Mouse (Mus musculus) neural tube, embryonic 15.5 days (tissue): ENCODE results near the gene Ppm1h. TPM values are rescaled to one million over a fixed set of nuclear protein-coding genes. Genes with fewer than 3 reads are reported as not detected.

ENCODE experiments used
- ATAC-seq: fragments of 200-750 bp; cut with Nextera tagmentation; 2 replicates; pipeline ENCODE4 v1.8.0; 2017; ENCODE audit warnings: mild to moderate bottlenecking, moderate TSS enrichment, moderate library complexity; ENCODE audit not compliant: low FRiP score
- H3K27ac ChIP-seq: fragments of 300-500 bp; sonication (generic); replicated peaks from 2 replicates; pipeline ENCODE4 v1.5.1; 2015; ENCODE audit warnings: mild to moderate bottlenecking, inconsistent platforms
- H3K27me3 ChIP-seq: fragments of 300-500 bp; sonication (generic); replicated peaks from 2 replicates; pipeline ENCODE4 v1.6.1; 2015; ENCODE audit warnings: inconsistent platforms
- H3K36me3 ChIP-seq: fragments of 300-500 bp; sonication (generic); 2 replicates; pipeline ENCODE4 v1.6.1; 2015; ENCODE audit warnings: inconsistent platforms
- H3K4me1 ChIP-seq: fragments of 300-500 bp; sonication (generic); 2 replicates; pipeline ENCODE4 v1.6.1; 2015; ENCODE audit warnings: inconsistent platforms
- H3K4me2 ChIP-seq: fragments of 300-500 bp; sonication (generic); 2 replicates; pipeline ENCODE4 v1.6.1; 2015; ENCODE audit warnings: inconsistent platforms, mild to moderate bottlenecking, moderate library complexity
- H3K4me3 ChIP-seq: fragments of 300-500 bp; sonication (generic); replicated peaks from 2 replicates; pipeline ENCODE4 v1.5.1; 2015; ENCODE audit warnings: mild to moderate bottlenecking, inconsistent platforms
- H3K9ac ChIP-seq: fragments of 300-500 bp; sonication (generic); replicated peaks from 2 replicates; pipeline ENCODE4 v1.6.1; 2015; ENCODE audit warnings: mild to moderate bottlenecking, inconsistent platforms
- H3K9me3 ChIP-seq: fragments of 300-500 bp; sonication (generic); replicated peaks from 2 replicates; pipeline ENCODE4 v1.6.1; 2016; ENCODE audit warnings: inconsistent platforms
- WGBS: fragments of 180-500 bp; shearing (Covaris S2); methylation state at CpG from one replicate; pipeline ENCODE4 v1.1.7; 2015; ENCODE audit warnings: mixed read lengths; 5-methylcytosine and 5-hydroxymethylcytosine counted together
- polyA plus RNA-seq: library from polyadenylated mRNA; unstranded; fragments of >200 nt; fragmentation: Nextera tagmentation; extraction: Ambion mirVana; gene quantifications from 2 replicates; pipeline ENCODE4 v1.2.1, GENCODE M21; 2015

Gene Ppm1h
- polyA plus RNA-seq, 1 experiment from 2014 or later, result 32.6 TPM

GRCm38 (mm10) chr10:122872720-122873119 is 194.2 kb downstream of the Ppm1h start:
- ATAC-seq, result no peak
- no peak overlapping the region for H3K9ac ChIP-seq

GRCm38 (mm10) chr10:122876964-122877363 is 198.4 kb downstream of the Ppm1h start:
- ATAC-seq, result no peak
- 88% methylated on average over 4 of the region's 4 CpGs for WGBS
- no peak overlapping the region for H3K9ac ChIP-seq
- no peaks in the 10 kb centered on the region for H3K36me3 ChIP-seq
- H3K4me2 ChIP-seq, result no peak overlapping the region
- no peaks in the 10 kb centered on the region for H3K9me3 ChIP-seq
- H3K4me3 ChIP-seq, result no peak overlapping the region
- no peaks in the 10 kb centered on the region for H3K27me3 ChIP-seq
- H3K4me1 ChIP-seq, result peaks cover 15% of the 10 kb centered on the region
- H3K27ac ChIP-seq, result no peak overlapping the region

More at GRCm38 (mm10) chr10:122872720-122873119, 194.2 kb downstream of the Ppm1h start:
- H3K4me2 ChIP-seq, result no peak overlapping the region
- H3K36me3 ChIP-seq, result no peaks in the 10 kb centered on the region
- no peaks in the 10 kb centered on the region for H3K4me1 ChIP-seq
- no peak overlapping the region for H3K27ac ChIP-seq
- no peaks in the 10 kb centered on the region for H3K9me3 ChIP-seq
- no peak overlapping the region for H3K4me3 ChIP-seq
- 73% methylated on average over 8 of the region's 8 CpGs for WGBS
- no peaks in the 10 kb centered on the region for H3K27me3 ChIP-seq

- no peak overlapping the region for H3K4me3 ChIP-seq
- no peak overlapping the region for H3K4me2 ChIP-seq
- WGBS, result 87% methylated on average over 2 of the region's 2 CpGs
- no peaks in the 10 kb centered on the region for H3K27me3 ChIP-seq
- no peaks in the 10 kb centered on the region for H3K9me3 ChIP-seq
- H3K9ac ChIP-seq, result no peak overlapping the region
- no peak overlapping the region for H3K27ac ChIP-seq
- peaks cover 18% of the 10 kb centered on the region for H3K4me1 ChIP-seq
- H3K36me3 ChIP-seq, result no peaks in the 10 kb centered on the region
- ATAC-seq, result no peak
These were observed 198.9 kb downstream of the Ppm1h start for GRCm38 (mm10) chr10:122877436-122877835.

- no peak overlapping the region for H3K4me2 ChIP-seq
- no peak overlapping the region for H3K4me3 ChIP-seq
- no peak for ATAC-seq
- peaks cover 51% of the 10 kb centered on the region for H3K4me1 ChIP-seq
- H3K9me3 ChIP-seq, result no peaks in the 10 kb centered on the region
- WGBS, result 23% methylated on average over 10 of the region's 10 CpGs
- no peaks in the 10 kb centered on the region for H3K36me3 ChIP-seq
- peak overlapping the region; percentile 69 for H3K27ac ChIP-seq
- no peaks in the 10 kb centered on the region for H3K27me3 ChIP-seq
- no peak overlapping the region for H3K9ac ChIP-seq
These were observed 202.9 kb downstream of the Ppm1h start for GRCm38 (mm10) chr10:122881456-122881855.

- H3K27ac ChIP-seq, result peak overlapping the region; percentile 97; the same call in 1 of the 2 replicates
- 87% methylated on average over 4 of the region's 4 CpGs for WGBS
These were observed 204.1 kb downstream of the Ppm1h start for GRCm38 (mm10) chr10:122882614-122883013.

GRCm38 (mm10) chr10:122883823-122884743 is 205.5 kb downstream of the Ppm1h start:
- peak; percentile 79 for ATAC-seq
- no peak overlapping the region for H3K4me3 ChIP-seq
- peak overlapping the region; percentile 38 for H3K4me2 ChIP-seq
- no peaks in the 10 kb centered on the region for H3K9me3 ChIP-seq
- 8% methylated on average over 15 of the region's 15 CpGs for WGBS
- peak overlapping the region; percentile 97 for H3K27ac ChIP-seq
- peak overlapping the region; percentile 50; the same call in 1 of the 2 replicates for H3K9ac ChIP-seq
- H3K27me3 ChIP-seq, result no peaks in the 10 kb centered on the region
- H3K4me1 ChIP-seq, result peaks cover 76% of the 10 kb centered on the region
- no peaks in the 10 kb centered on the region for H3K36me3 ChIP-seq

More at GRCm38 (mm10) chr10:122882614-122883013, 204.1 kb downstream of the Ppm1h start:
- Histone ChIP-seq H3K4me2 (no peak overlapping the region), H3K9me3 (no peaks in the 10 kb centered on the region), H3K36me3 (no peaks in the 10 kb centered on the region), H3K27me3 (no peaks in the 10 kb centered on the region), H3K4me1 (peaks cover 62% of the 10 kb centered on the region), H3K9ac (no peak overlapping the region), H3K4me3 (no peak overlapping the region)
- no peak for ATAC-seq

GRCm38 (mm10) chr10:122885301-122885700 is 206.7 kb downstream of the Ppm1h start:
- Histone ChIP-seq H3K36me3 (no peaks in the 10 kb centered on the region), H3K4me1 (peaks cover 88% of the 10 kb centered on the region), H3K9ac (0 out of 2 replicates have a peak overlapping the region, but pooled peaks have one; percentile 2), H3K4me3 (no peak overlapping the region), H3K27ac (peak overlapping the region; percentile 97), H3K4me2 (no peak overlapping the region), H3K9me3 (no peaks in the 10 kb centered on the region), H3K27me3 (no peaks in the 10 kb centered on the region)
- 49% methylated on average over 5 of the region's 5 CpGs for WGBS
- no peak for ATAC-seq

- Histone ChIP-seq H3K4me1 (peaks cover 88% of the 10 kb centered on the region), H3K9ac (peak overlapping the region; percentile 40), H3K27me3 (no peaks in the 10 kb centered on the region), H3K9me3 (no peaks in the 10 kb centered on the region), H3K4me2 (peak overlapping the region; percentile 46), H3K36me3 (no peaks in the 10 kb centered on the region), H3K4me3 (no peak overlapping the region), H3K27ac (peak overlapping the region; percentile 92)
- WGBS, result 5% methylated on average over 26 of the region's 26 CpGs
- ATAC-seq, result peak; percentile 19
These were observed 207.7 kb downstream of the Ppm1h start for GRCm38 (mm10) chr10:122886055-122886915.

GRCm38 (mm10) chr10:122886916-122887527 is 208.5 kb downstream of the Ppm1h start:
- Histone ChIP-seq H3K4me1 (peaks cover 84% of the 10 kb centered on the region), H3K27ac (peak overlapping the region; percentile 92), H3K4me2 (peak overlapping the region; percentile 46), H3K36me3 (no peaks in the 10 kb centered on the region), H3K9me3 (no peaks in the 10 kb centered on the region), H3K4me3 (no peak overlapping the region), H3K27me3 (no peaks in the 10 kb centered on the region), H3K9ac (peak overlapping the region; percentile 40; the same call in 1 of the 2 replicates)
- 15% methylated on average over 14 of the region's 14 CpGs for WGBS
- ATAC-seq, result no peak

GRCm38 (mm10) chr10:122887528-122888183 is 209.1 kb downstream of the Ppm1h start:
- ATAC-seq, result peak; percentile 48
- H3K27me3 ChIP-seq, result no peaks in the 10 kb centered on the region
- peaks cover 82% of the 10 kb centered on the region for H3K4me1 ChIP-seq
- 12% methylated on average over 10 of the region's 10 CpGs for WGBS
- no peaks in the 10 kb centered on the region for H3K36me3 ChIP-seq
- peak overlapping the region; percentile 24 for H3K9ac ChIP-seq
- no peaks in the 10 kb centered on the region for H3K9me3 ChIP-seq
- H3K27ac ChIP-seq, result peak overlapping the region; percentile 92
- no peak overlapping the region for H3K4me3 ChIP-seq
- peak overlapping the region; percentile 46 for H3K4me2 ChIP-seq
